Mouse (Mus musculus): ENCODE data around the gene Sdr9c7. TPM values are rescaled to one million over a fixed set of nuclear protein-coding genes. Genes with fewer than 3 reads are reported as not detected.

The Sdr9c7 gene
- total RNA-seq, 2 experiments from 2014 or later = not detected

GRCm38 (mm10) chr10:127951821-127952220 lies 53.5 kb downstream of the Sdr9c7 start:
- peak overlapping the region; percentile 51 for H3K27ac ChIP-seq
- no peak for TF ChIP-seq CTCF (IDR thresholded peaks at IDR 0.05)
- intact Hi-C loops (cut with DNase I) = loop anchor here (10.0 kb wide), 1 partner anchor 233 kb away; the partner anchor contains the start of gene Rbms2
- DNase-seq = peak; percentile 24
- no peak overlapping the region for H3K4me3 ChIP-seq

- no peak overlapping the region for H3K4me3 ChIP-seq
- no peak overlapping the region for H3K27ac ChIP-seq
- DNase-seq = no peak
- TF ChIP-seq CTCF (IDR thresholded peaks at IDR 0.05) = no peak
- intact Hi-C loops (cut with DNase I) = loop anchor here (10.0 kb wide), 1 partner anchor 230 kb away; the partner anchor contains the start of gene Rbms2
Observed at GRCm38 (mm10) chr10:127955034-127955433, 56.7 kb downstream of the Sdr9c7 start.

GRCm38 (mm10) chr10:127956168-127956816 lies 58.0 kb downstream of the Sdr9c7 start:
- peak; percentile 87 for TF ChIP-seq CTCF (IDR thresholded peaks at IDR 0.05)
- DNase-seq = peak; percentile 81
- Histone ChIP-seq H3K4me3 (no peak overlapping the region), H3K27ac (no peak overlapping the region)
- intact Hi-C loops (cut with DNase I) = loop anchor here (1.0 to 10.0 kb wide), 2 partner anchors 52 to 229 kb away; partner anchors contain the start of gene Rbms2

- TF ChIP-seq CTCF (IDR thresholded peaks at IDR 0.05) = no peak
- no peak overlapping the region for H3K27ac ChIP-seq
- DNase-seq = no peak
- intact Hi-C loops (cut with DNase I) = loop anchor here (10.0 kb wide), 1 partner anchor 226 kb away; the partner anchor contains the start of gene Rbms2
- no peak overlapping the region for H3K4me3 ChIP-seq
Observed at GRCm38 (mm10) chr10:127959161-127959679, 60.9 kb downstream of the Sdr9c7 start.

Other genes with a start within 250 kb of the Sdr9c7 start
- gene Nemp1, start 231.6 kb upstream of the Sdr9c7 start, total RNA-seq (2021) = 1 to 10 TPM; 1.5 to 2.1 TPM
- 1 to 10 TPM; 2.8 to 3.2 TPM for gene Nab2, start 229.9 kb upstream of the Sdr9c7 start, total RNA-seq (2021)
- gene Myo1a, start 193.3 kb upstream of the Sdr9c7 start, total RNA-seq (2021) = not detected
- not detected for gene Tac2, start 174.0 kb upstream of the Sdr9c7 start, total RNA-seq (2021)
- gene Zbtb39, start 159.0 kb upstream of the Sdr9c7 start, total RNA-seq (2021) = 1 to 10 TPM; 6.6 to 7.2 TPM
- gene Gpr182, start 146.8 kb upstream of the Sdr9c7 start, total RNA-seq (2021) = under 1 TPM; 0.22 to 0.36 TPM
- gene Rdh1, start 138.8 kb upstream of the Sdr9c7 start, total RNA-seq (2021) = under 1 TPM; 0.05 to 0.06 TPM
- gene Rdh16f1, start 138.7 kb upstream of the Sdr9c7 start, total RNA-seq (2021) = not detected
- under 1 TPM; 0.33 to 0.48 TPM for gene Rdh9, start 122.1 kb upstream of the Sdr9c7 start, total RNA-seq (2021)
- not detected for gene Rdh16, start 97.4 kb upstream of the Sdr9c7 start, total RNA-seq (2021)
- gene Rdh19, start 48.6 kb upstream of the Sdr9c7 start, total RNA-seq (2021) = not detected
- gene Rdh16f2, start 32.0 kb upstream of the Sdr9c7 start, total RNA-seq (2021) = not detected
- gene Rdh7, start 9.7 kb upstream of the Sdr9c7 start, total RNA-seq (2021) = not detected
- not detected for gene Hsd17b6, start 109.1 kb downstream of the Sdr9c7 start, total RNA-seq (2021)
- under 1 TPM; 0.61 to 0.95 TPM for gene Prim1, start 116.7 kb downstream of the Sdr9c7 start, total RNA-seq (2021)
- gene Naca, start 137.1 kb downstream of the Sdr9c7 start, total RNA-seq (2021) = 100 to 1,000 TPM; 385 to 418 TPM
- 10 to 100 TPM; 75.4 to 81.3 TPM for gene Ptges3, start 160.4 kb downstream of the Sdr9c7 start, total RNA-seq (2021)
- gene Atp5b, start 184.8 kb downstream of the Sdr9c7 start, total RNA-seq (2021) = 1,000 to 10,000 TPM; 3,225 to 4,497 TPM
- 10 to 100 TPM; 12.7 to 13.2 TPM for gene Baz2a, start 193.1 kb downstream of the Sdr9c7 start, total RNA-seq (2021)

Data from gastrocnemius, adult 2 months (tissue).